Mouse (Mus musculus): Measurements from ENCODE around the gene Rtca. TPM values are rescaled to one million over a fixed set of nuclear protein-coding genes. Genes with fewer than 3 reads are reported as not detected.

Gene Rtca
- total RNA-seq, 4 experiments from 2014 or later, result 55.3 to 62.4 (median 60.2) TPM

GRCm38 (mm10) chr3:116476686-116477298 lies 31.2 kb downstream of the Rtca start:
- no peak for DNase-seq (ENCODE audit: low spot score in 2 of 2)

- no peak for DNase-seq (ENCODE audit: low spot score in 2 of 2)
Measured at GRCm38 (mm10) chr3:116474602-116475001, 33.4 kb downstream of the Rtca start.

GRCm38 (mm10) chr3:116465709-116466108 lies 42.3 kb downstream of the Rtca start:
- DNase-seq (ENCODE audit: low spot score in 2 of 2), result no peak

GRCm38 (mm10) chr3:116464318-116464717 lies 43.7 kb downstream of the Rtca start:
- no peak for DNase-seq (ENCODE audit: low spot score in 2 of 2)

- no peak for DNase-seq (ENCODE audit: low spot score in 2 of 2)
Measured at GRCm38 (mm10) chr3:116461053-116461452, 47.0 kb downstream of the Rtca start.

- no peak for DNase-seq (ENCODE audit: low spot score in 2 of 2)
Measured at GRCm38 (mm10) chr3:116454529-116454928, 53.5 kb downstream of the Rtca start.

- no peak for DNase-seq (ENCODE audit: low spot score in 2 of 2)
Measured at GRCm38 (mm10) chr3:116450741-116451140, 57.3 kb downstream of the Rtca start.

GRCm38 (mm10) chr3:116444327-116444726 lies 63.7 kb downstream of the Rtca start:
- DNase-seq (ENCODE audit: low spot score in 2 of 2), result no peak

- DNase-seq (ENCODE audit: low spot score in 2 of 2), result no peak
Measured at GRCm38 (mm10) chr3:116442788-116443187, 65.2 kb downstream of the Rtca start.

- DNase-seq (ENCODE audit: low spot score in 2 of 2), result no peak
Measured at GRCm38 (mm10) chr3:116441518-116442205, 66.3 kb downstream of the Rtca start.

- DNase-seq (ENCODE audit: low spot score in 2 of 2), result no peak
Measured at GRCm38 (mm10) chr3:116440066-116440997, 67.7 kb downstream of the Rtca start.

Other genes starting within 250 kb of the Rtca start
- 10 to 100 TPM in 1 of 4 experiments, 1 to 10 TPM in 3; 6.2 to 10.8 (median 7.4) TPM for gene Cdc14a, start 84.2 kb downstream of the Rtca start, total RNA-seq (2022)
- 10 to 100 TPM; 16.5 to 23.1 (median 18.1) TPM for gene Dbt, start 4.9 kb upstream of the Rtca start, total RNA-seq (2022)
- gene Lrrc39, start 54.8 kb upstream of the Rtca start, total RNA-seq (2022), result under 1 TPM in 3 of 4 experiments, not detected in 1; 0.17 to 0.45 (median 0.31) TPM
- gene Sass6, start 86.8 kb upstream of the Rtca start, total RNA-seq (2022), result 1 to 10 TPM; 5.9 to 8.6 (median 7.9) TPM
- gene Trmt13, start 106.4 kb upstream of the Rtca start, total RNA-seq (2022), result 10 to 100 TPM; 18.4 to 26.2 (median 20.4) TPM
- gene Mfsd14a, start 154.5 kb upstream of the Rtca start, total RNA-seq (2022), result 10 to 100 TPM; 55.4 to 62.1 (median 59.8) TPM
- not detected for gene Gm43191, start 173.1 kb upstream of the Rtca start, total RNA-seq (2022)
- gene Slc35a3, start 204.6 kb upstream of the Rtca start, total RNA-seq (2022), result 10 to 100 TPM; 16.3 to 18.2 (median 17.5) TPM

All from layer of hippocampus, adult 8-10 months (tissue).